Mouse (Mus musculus) MN1 (cell line): ENCODE measurements around the gene Cyth3.

Experiments
- DNase-seq: peaks from one replicate; pipeline ENCODE4 v3.0.0-alpha.2; 2016; ENCODE audit warnings: low spot score

Gene Cyth3

GRCm38 (mm10) chr5:143668884-143669283 is 46.6 kb downstream of the Cyth3 start:
- no peak for DNase-seq

- DNase-seq = no peak
Observed at GRCm38 (mm10) chr5:143669393-143669792, 47.1 kb downstream of the Cyth3 start.

GRCm38 (mm10) chr5:143669839-143670238 is 47.6 kb downstream of the Cyth3 start:
- DNase-seq = no peak

DNA sequence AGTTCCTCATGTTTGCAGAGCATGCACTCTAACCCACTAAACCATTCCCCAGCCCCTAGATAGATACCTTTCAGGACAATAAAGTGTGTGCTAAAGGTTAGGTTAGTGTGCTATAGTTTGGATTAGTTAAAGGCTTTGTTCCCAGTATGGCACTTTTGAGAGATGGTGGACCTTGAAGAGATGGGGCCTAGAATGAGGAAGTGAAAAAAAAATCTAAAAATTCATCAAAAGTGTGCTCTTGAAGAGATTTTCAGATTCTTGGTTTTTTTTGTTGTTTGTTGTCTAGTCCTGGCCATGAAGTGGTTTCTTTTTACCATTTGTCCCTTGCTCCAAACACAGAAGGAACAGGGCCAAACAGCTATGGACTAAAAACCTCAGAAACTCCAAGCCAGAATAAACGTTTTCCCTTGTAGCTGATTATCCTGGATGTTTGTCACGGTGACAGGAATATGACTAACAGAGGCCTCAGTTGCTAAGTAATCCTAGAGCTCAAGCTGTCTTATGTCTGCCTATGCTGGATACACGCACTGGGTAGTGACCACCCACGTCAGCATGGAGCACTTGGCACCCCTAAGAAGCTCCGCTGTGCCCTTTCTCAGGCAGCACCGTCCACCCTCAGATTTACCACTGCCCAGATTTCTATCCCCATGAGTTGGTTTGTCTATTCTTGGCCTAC is 48.6 kb downstream of the Cyth3 start:
- DNase-seq = no peak

DNA sequence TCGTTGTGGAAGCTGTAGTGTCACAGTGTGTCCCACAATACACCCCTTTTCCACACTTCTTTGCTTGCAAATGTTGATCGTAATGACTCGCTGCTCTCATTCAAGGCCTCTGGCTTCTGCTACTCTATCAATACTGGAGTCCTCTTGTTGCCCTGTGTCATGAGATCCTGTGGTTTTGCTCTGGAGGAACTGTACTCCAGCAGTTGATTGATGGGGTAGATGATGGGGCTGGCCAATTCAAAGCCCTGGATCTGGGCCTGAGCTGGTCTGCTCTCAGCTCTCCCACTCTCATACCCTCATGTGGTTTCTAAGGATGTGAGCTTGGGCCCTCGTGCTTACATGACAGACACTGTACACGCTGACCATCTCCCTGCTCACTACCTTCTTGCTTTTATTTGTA is 52.3 kb downstream of the Cyth3 start:
- peak; percentile 23 for DNase-seq

GRCm38 (mm10) chr5:143676218-143676985 is 54.2 kb downstream of the Cyth3 start:
- no peak for DNase-seq

- no peak for DNase-seq
Observed at GRCm38 (mm10) chr5:143677363-143677762, 55.1 kb downstream of the Cyth3 start.

- DNase-seq = peak; percentile 35
Observed at GRCm38 (mm10) chr5:143678634-143679271, 56.5 kb downstream of the Cyth3 start.

DNA sequence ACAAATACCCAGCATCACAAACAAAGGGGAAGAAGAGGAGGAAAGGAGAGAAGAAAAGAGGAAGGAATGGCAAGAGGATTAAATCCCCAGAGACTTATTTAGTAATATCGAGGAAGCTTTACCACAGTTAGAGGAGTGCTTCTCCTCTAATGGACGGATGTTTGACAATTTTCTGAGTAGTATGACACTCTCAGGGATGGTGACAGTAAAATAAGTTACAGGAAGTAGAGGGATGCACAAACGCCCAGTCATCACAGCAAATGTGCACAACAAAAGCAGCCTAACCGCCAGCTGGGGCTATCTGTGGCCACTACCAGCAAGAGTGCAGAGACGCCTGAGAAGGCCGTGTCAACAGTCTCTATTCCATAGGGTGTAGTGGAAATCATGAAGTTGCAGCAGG is 57.4 kb downstream of the Cyth3 start:
- no peak for DNase-seq

DNA sequence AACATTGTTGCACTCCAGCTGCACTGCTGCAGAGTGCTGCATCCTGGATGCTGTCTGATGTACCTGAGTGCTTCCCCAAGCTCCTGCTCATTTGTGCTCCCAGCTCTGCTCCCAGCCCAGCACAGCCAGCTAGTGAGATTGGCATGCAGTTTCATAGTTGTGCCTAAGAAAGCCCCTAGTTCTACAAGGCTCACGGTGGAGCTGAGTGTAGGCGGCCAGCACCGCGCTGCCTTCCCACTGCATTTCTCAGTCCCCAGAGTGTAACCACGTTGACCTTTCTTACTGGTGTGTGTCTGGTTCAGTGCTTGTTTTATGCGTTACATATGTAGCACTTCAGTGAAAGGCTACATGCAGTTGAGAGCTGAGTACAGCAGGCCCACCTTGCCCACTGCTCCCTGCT is 61.4 kb downstream of the Cyth3 start:
- no peak for DNase-seq

GRCm38 (mm10) chr5:143684911-143685390 is 62.7 kb downstream of the Cyth3 start:
- no peak for DNase-seq

- DNase-seq = no peak
Observed at GRCm38 (mm10) chr5:143686456-143686855, 64.2 kb downstream of the Cyth3 start.

DNA sequence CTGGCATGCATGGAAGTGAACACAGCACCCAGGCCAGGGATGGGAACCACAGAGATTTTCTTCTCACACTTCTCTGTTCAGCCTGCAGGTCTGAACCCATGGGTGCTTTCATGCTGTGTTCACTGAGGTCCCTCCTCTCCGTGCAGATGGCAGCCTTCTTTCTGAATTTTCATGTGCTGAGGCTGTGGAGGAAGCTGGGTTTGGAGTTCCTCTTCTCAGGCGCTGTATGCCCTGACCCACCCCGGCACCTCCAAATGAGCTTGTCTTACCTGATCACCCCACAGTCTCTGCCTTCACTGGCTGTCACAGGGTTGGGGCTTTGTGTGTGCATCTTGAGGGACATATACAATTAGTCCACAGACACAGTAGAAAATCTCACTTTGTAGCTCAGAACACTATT is 65.3 kb downstream of the Cyth3 start:
- DNase-seq = no peak

- DNase-seq = no peak
Observed at GRCm38 (mm10) chr5:143690392-143690791, 68.1 kb downstream of the Cyth3 start.

DNA sequence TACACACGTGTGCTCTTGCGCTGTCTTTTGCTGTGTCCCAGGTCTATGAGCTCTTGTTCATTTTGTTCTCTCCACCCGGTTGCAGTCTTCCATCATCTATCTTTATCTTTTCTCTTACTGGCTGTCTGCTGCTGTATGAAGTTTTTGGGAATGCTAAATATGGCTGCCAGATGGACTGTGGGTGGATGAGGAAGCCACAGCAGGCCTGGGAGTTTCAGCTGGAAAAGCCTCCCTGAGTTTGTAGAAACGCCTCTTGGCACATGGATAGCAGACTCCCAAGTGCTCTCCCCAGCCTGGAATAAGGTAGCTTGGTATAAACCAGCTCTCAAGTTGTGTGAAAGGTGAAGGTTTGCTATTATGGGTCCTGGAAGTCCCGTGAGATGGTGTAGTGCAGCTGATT is 68.7 kb downstream of the Cyth3 start:
- no peak for DNase-seq

GRCm38 (mm10) chr5:143696323-143696722 is 74.1 kb downstream of the Cyth3 start:
- DNase-seq = peak; percentile 71

DNA sequence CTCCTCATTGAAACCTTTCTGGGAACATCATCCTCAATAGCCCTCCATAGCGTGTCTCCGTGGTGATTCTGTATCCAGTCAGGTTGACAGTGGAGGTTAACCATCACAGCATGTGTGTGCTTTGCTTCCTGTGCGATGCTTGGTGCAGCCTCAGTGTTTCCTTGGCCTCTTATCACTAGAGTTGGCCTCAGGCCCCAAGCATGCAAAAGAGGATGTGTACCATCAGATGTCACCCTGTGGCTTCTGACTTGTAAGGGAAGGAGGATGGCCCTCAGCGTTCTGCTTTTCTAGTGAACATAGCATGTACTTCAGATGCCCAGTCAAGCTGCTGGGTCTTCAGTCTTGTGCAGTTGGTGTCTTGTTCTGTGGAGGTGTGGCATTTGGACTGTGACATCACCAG is 76.2 kb downstream of the Cyth3 start:
- no peak for DNase-seq

DNA sequence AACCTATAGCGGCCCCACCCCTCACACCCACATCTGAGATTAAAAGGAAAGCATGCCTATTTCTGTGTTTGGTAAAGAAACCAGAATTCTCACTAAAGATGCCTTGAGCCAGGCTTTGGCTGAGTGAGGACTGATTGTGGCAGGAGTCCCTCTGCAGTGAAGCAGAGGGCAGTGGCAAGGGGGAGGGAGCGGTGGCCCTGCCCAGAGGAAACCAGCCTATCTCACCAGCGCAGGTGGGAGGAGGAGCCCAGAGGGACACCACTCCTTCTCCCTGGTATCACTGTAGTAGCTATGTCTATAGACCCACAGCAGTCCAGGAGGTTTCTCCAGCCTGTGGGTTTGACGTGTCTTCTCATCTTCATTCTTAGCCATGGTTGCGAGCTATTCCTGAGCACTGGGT is 78.0 kb downstream of the Cyth3 start:
- DNase-seq = no peak

DNA sequence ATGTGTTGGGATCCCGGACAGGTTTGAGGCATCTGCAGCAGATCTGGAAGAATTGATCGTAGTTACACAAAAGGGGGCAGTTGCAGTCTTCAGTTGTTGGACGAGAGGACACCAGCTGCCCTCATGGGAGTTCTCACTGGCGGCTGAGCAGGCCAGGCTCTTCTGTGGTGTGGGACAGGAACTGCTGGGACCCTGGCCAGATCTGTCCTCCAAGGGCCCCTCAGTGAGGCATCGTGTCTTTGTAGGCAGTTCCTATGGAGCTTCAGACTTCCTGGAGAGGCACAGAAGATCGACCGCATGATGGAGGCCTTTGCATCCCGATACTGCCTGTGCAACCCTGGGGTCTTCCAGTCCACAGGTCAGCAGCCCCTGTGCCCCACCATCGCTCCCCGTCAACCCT is 78.8 kb downstream of the Cyth3 start:
- no peak for DNase-seq

DNA sequence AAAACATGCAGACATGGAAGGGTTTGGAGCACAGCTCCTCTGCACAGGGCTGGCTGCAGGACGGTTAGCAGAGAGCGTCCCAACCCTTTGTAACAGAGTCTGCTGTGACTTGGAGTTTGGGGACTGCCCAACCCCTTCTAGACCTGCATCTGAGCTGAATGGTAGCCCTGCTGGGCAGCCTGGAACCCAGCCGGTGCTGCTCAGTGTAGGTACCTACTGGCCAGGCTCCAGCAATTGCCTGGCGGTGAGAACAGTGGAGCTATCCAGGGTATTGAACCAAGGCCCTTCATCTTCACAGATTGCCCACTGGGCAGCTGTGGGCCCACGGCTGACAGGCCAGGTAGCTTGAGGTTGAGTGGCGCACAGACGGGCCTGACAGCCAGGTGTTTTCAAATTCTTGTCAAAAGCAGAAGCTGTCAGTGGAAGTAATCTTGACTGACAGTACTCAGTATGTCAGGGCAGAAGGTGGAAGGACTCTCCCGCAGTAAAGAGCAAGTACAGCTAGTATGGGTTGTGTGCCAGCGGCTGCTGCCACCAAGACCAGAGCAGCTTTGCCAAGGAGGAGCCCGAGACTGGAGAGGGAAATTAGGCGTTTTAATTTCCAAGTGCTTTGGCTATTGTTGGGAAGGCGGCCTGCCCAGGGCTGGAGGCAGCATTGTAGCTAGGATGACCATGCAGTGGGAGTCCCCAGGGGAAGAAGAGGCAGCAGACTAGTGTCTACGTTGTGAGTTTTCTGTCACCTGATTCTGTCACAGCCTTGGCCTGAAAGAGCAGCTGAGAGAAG is 82.8 kb downstream of the Cyth3 start:
- peak; percentile 62 for DNase-seq

- DNase-seq = peak; percentile 28
Observed at GRCm38 (mm10) chr5:143705659-143705982, 83.4 kb downstream of the Cyth3 start.

DNA sequence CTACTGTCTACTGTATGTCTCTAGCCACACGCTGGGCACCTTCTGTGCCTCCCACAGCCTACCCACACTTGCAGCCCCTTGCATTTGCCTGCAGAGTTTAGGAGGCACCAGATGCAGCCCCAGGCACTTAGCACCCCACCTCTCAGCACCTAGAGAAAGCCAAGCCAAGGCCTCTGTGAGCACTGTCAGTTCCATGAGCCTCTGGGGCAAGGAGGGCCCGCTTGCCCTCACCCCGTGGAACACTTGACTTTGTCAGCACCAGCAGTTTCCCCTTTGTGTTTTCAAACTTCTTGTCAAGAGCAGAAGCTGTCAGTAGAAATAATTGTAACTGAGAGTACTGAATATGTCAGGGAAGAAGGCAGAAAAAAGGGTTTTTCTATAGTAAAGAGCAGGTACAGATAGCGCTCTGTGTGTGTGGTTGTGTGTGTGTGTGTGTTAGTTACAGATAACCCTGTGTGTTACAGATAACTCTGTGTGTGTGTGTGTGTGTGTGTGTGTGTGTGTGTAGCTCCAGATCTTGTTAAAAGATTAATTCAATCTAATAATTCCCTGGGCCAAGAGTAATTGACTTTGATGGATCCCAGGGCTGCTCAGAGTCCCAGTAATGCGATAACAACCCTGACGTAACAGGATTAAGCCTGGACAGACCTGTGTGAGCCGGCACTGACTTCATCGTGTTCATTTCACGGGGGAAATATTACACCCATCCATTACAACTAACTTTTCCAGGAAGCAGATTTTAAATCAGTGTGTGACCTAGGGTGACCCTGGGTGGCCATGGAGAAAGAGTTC is 84.0 kb downstream of the Cyth3 start:
- DNase-seq = peak; percentile 96
